Mouse (Mus musculus): ENCODE data around the gene Nrcam.

The Nrcam gene

GRCm38 (mm10) chr12:44437046-44437827, 108.6 kb downstream of the Nrcam start:
- DNase-seq (ENCODE audit: low spot score in 2 of 2): no peak

- DNase-seq (ENCODE audit: low spot score in 2 of 2): no peak
Measured at GRCm38 (mm10) chr12:44438884-44439283, 110.2 kb downstream of the Nrcam start.

GRCm38 (mm10) chr12:44440230-44440629, 111.5 kb downstream of the Nrcam start:
- DNase-seq (ENCODE audit: low spot score in 2 of 2): no peak

GRCm38 (mm10) chr12:44450930-44451329, 122.2 kb downstream of the Nrcam start:
- no peak for DNase-seq (ENCODE audit: low spot score in 2 of 2)

- no peak for DNase-seq (ENCODE audit: low spot score in 2 of 2)
Measured at GRCm38 (mm10) chr12:44451742-44452141, 123.1 kb downstream of the Nrcam start.

- no peak for DNase-seq (ENCODE audit: low spot score in 2 of 2)
Measured at GRCm38 (mm10) chr12:44453791-44454190, 125.1 kb downstream of the Nrcam start.

- no peak for DNase-seq (ENCODE audit: low spot score in 2 of 2)
Measured at GRCm38 (mm10) chr12:44457961-44458360, 129.3 kb downstream of the Nrcam start.

GRCm38 (mm10) chr12:44462436-44462835, 133.8 kb downstream of the Nrcam start:
- no peak for DNase-seq (ENCODE audit: low spot score in 2 of 2)

GRCm38 (mm10) chr12:44462976-44463375, 134.3 kb downstream of the Nrcam start:
- no peak for DNase-seq (ENCODE audit: low spot score in 2 of 2)

GRCm38 (mm10) chr12:44471073-44471472, 142.4 kb downstream of the Nrcam start:
- no peak for DNase-seq (ENCODE audit: low spot score in 2 of 2)

GRCm38 (mm10) chr12:44475355-44475754, 146.7 kb downstream of the Nrcam start:
- DNase-seq (ENCODE audit: low spot score in 2 of 2): no peak

- DNase-seq (ENCODE audit: low spot score in 2 of 2): no peak
Measured at GRCm38 (mm10) chr12:44479260-44480030, 150.8 kb downstream of the Nrcam start.

- no peak for DNase-seq (ENCODE audit: low spot score in 2 of 2)
Measured at GRCm38 (mm10) chr12:44480031-44480419, 151.3 kb downstream of the Nrcam start.

- DNase-seq (ENCODE audit: low spot score in 2 of 2): no peak
Measured at GRCm38 (mm10) chr12:44481415-44481814, 152.7 kb downstream of the Nrcam start.

- DNase-seq (ENCODE audit: low spot score in 2 of 2): no peak
Measured at GRCm38 (mm10) chr12:44492759-44493479, 164.2 kb downstream of the Nrcam start.

GRCm38 (mm10) chr12:44497762-44498161, 169.1 kb downstream of the Nrcam start:
- DNase-seq (ENCODE audit: low spot score in 2 of 2): no peak

- DNase-seq (ENCODE audit: low spot score in 2 of 2): no peak
Measured at GRCm38 (mm10) chr12:44498872-44499271, 170.2 kb downstream of the Nrcam start.

- DNase-seq (ENCODE audit: low spot score in 2 of 2): no peak
Measured at GRCm38 (mm10) chr12:44501807-44502487, 173.3 kb downstream of the Nrcam start.

GRCm38 (mm10) chr12:44503737-44504136, 175.1 kb downstream of the Nrcam start:
- DNase-seq (ENCODE audit: low spot score in 2 of 2): no peak

- no peak for DNase-seq (ENCODE audit: low spot score in 2 of 2)
Measured at GRCm38 (mm10) chr12:44508635-44509034, 179.9 kb downstream of the Nrcam start.

GRCm38 (mm10) chr12:44509406-44510104, 180.9 kb downstream of the Nrcam start:
- DNase-seq (ENCODE audit: low spot score in 2 of 2): no peak

All from urinary bladder, postnatal 4 days (tissue).